Mouse (Mus musculus): ENCODE measurements around the gene Chm. TPM values are rescaled to one million over a fixed set of nuclear protein-coding genes. Genes with fewer than 3 reads are reported as not detected.
"Not testable (repeated sequence)": the region's sequence is repeated elsewhere in the genome, so short reads cannot be mapped to it uniquely, and the experiment has no call there.

The Chm gene
- 3.8 and 4.0 TPM in 2 replicates for polyA plus RNA-seq (2015; fragmentation: Nextera tagmentation; extraction: Ambion mirVana)

- ATAC-seq (ENCODE audit: low read depth): peak; percentile 93
These were observed at the start of gene Chm for GRCm38 (mm10) chrX:113185230-113185985. TSS of gene Chm (minus strand) at chrX:113185517.

DNA sequence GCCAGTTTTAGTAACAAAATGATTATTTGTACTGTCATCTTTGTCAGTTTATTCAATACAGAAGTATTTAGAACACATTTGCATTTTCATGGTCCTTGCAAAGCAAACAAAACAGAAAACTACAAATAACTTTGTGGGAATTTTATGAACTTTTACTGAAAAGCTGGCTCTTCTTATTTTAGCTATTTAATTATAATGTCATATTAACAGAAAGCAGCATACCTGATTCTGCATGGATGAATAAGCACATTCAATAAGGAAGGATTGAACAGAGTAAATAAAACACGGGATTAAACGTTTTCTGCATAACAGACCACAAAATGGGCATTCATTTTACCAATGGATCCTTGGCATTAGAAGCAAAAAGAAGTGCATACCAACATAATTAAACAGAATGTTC, 8.6 kb upstream of the Chm start:
- no peak overlapping the region for H3K4me2 ChIP-seq (ENCODE audit: low read depth, low read length)
- H3K27me3 ChIP-seq (ENCODE audit: control insufficient read depth, insufficient read depth, low read depth, low read length): no peaks in the 10 kb centered on the region
- no peak overlapping the region for H3K27ac ChIP-seq (ENCODE audit: low read length)
- H3K4me3 ChIP-seq (ENCODE audit: low read depth, low read length): no peak overlapping the region
- no peaks in the 10 kb centered on the region for H3K4me1 ChIP-seq (ENCODE audit: control insufficient read depth, low read depth, low read length)
- 27% methylated on average over 2 of the region's 2 CpGs for WGBS (ENCODE audit: insufficient replicate concordance)
- H3K9ac ChIP-seq (ENCODE audit: low read depth, low read length): no peak overlapping the region
- no peaks in the 10 kb centered on the region for H3K36me3 ChIP-seq (ENCODE audit: control insufficient read depth, insufficient read depth)
- ATAC-seq (ENCODE audit: low read depth): no peak
- no peaks in the 10 kb centered on the region for H3K9me3 ChIP-seq (replicated peaks; ENCODE audit: control insufficient read depth, low read length)

More at GRCm38 (mm10) chrX:113185230-113185985, at the start of gene Chm:
- H3K9ac ChIP-seq (ENCODE audit: low read depth, low read length): peak within 1 kb of the TSS; percentile 54
- H3K27ac ChIP-seq (ENCODE audit: low read length): 0 out of 2 replicates have a peak within 1 kb of the TSS, but pooled peaks have one; percentile 15
- peak within 1 kb of the TSS; percentile 70 for H3K4me3 ChIP-seq (ENCODE audit: low read depth, low read length)
- H3K27me3 ChIP-seq (ENCODE audit: control insufficient read depth, insufficient read depth, low read depth, low read length): no peaks in the 10 kb centered on the region
- no peaks in the 10 kb centered on the region; the same call in 1 of the 2 replicates for H3K4me1 ChIP-seq (ENCODE audit: control insufficient read depth, low read depth, low read length)
- H3K36me3 ChIP-seq (ENCODE audit: control insufficient read depth, insufficient read depth): no peaks in the 10 kb centered on the region
- H3K9me3 ChIP-seq (replicated peaks; ENCODE audit: control insufficient read depth, low read length): no peaks in the 10 kb centered on the region
- WGBS (ENCODE audit: insufficient replicate concordance): 12% methylated on average over 21 of the region's 21 CpGs
- peak within 1 kb of the TSS; percentile 50 for H3K4me2 ChIP-seq (ENCODE audit: low read depth, low read length)

DNA sequence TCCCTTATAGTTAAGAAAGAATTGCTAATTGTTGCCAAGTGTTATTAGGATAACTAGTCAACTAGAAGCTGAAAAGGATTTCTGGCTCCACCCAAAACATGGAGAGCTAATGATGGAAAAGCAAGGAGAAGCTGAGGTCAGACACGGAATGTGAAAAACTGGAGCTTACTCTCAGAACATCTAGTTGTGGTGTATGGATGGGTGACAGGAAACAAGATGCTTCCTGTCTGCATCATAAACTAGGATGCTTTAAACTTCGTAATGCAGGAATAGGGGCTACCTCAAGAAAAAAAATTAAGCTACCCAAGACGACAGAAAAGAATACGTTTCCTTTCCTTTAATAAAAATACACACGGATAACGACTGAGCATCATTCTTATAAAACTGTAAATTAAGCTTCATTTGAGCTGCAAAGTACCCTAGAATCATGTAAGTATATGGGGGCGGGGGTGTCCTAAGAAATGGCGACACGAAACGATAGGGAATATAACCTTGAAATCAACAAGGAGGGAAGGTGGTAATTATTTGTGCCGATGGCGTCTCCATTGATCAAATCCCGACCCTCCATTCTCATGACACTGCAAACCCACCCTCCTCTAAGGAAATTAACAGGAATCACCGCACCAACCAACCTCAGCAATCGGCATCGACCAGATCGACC, 618 bp downstream of the Chm start:
- Histone ChIP-seq H3K36me3 (ENCODE audit: control insufficient read depth, insufficient read depth) (no peaks in the 10 kb centered on the region), H3K4me2 (ENCODE audit: low read depth, low read length) (peak overlapping the region; percentile 50), H3K9me3 (replicated peaks; ENCODE audit: control insufficient read depth, low read length) (no peaks in the 10 kb centered on the region), H3K4me3 (ENCODE audit: low read depth, low read length) (peak overlapping the region; percentile 70), H3K27me3 (ENCODE audit: control insufficient read depth, insufficient read depth, low read depth, low read length) (no peaks in the 10 kb centered on the region), H3K9ac (ENCODE audit: low read depth, low read length) (peak overlapping the region; percentile 54), H3K4me1 (ENCODE audit: control insufficient read depth, low read depth, low read length) (no peaks in the 10 kb centered on the region; the same call in 1 of the 2 replicates), H3K27ac (ENCODE audit: low read length) (no peak overlapping the region)
- no peak; the same call in 1 of the 2 replicates for ATAC-seq (ENCODE audit: low read depth)
- 17% methylated on average over 17 of the region's 17 CpGs for WGBS (ENCODE audit: insufficient replicate concordance)

DNA sequence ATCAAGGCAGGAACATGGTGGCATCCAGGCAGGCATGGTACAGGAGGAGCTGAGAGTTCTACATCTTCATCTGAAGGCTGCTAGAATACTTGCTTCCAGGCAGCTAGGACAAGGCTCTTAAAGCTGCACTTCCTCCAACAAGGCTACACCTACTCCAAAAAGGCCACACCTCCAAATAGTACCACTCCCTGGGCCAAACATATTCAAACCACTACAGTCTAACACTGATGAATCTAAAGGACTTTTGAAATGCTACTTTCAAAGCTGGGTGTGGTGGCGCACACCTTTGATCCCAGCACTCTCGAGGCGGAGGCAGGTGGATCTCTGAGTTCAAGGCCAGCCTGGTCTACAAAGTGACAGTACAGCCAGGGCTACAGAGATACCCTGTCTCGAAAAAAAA, 4.5 kb downstream of the Chm start:
- H3K36me3 ChIP-seq (ENCODE audit: control insufficient read depth, insufficient read depth); ATAC-seq (ENCODE audit: low read depth); H3K4me1 ChIP-seq (ENCODE audit: control insufficient read depth, low read depth, low read length); H3K4me3 ChIP-seq (ENCODE audit: low read depth, low read length); H3K27me3 ChIP-seq (ENCODE audit: control insufficient read depth, insufficient read depth, low read depth, low read length); H3K27ac ChIP-seq (ENCODE audit: low read length); H3K4me2 ChIP-seq (ENCODE audit: low read depth, low read length); H3K9me3 ChIP-seq (replicated peaks; ENCODE audit: control insufficient read depth, low read length); H3K9ac ChIP-seq (ENCODE audit: low read depth, low read length): not testable (repeated sequence)
- WGBS (ENCODE audit: insufficient replicate concordance): 65% methylated on average over 4 of the region's 4 CpGs

- 8% methylated on average over 2 of the region's 2 CpGs for WGBS (ENCODE audit: insufficient replicate concordance)
- Histone ChIP-seq H3K4me3 (ENCODE audit: low read depth, low read length) (no peak overlapping the region), H3K27ac (ENCODE audit: low read length) (no peak overlapping the region), H3K4me2 (ENCODE audit: low read depth, low read length) (no peak overlapping the region), H3K4me1 (ENCODE audit: control insufficient read depth, low read depth, low read length) (no peaks in the 10 kb centered on the region), H3K9me3 (replicated peaks; ENCODE audit: control insufficient read depth, low read length) (no peaks in the 10 kb centered on the region), H3K9ac (ENCODE audit: low read depth, low read length) (no peak overlapping the region), H3K36me3 (ENCODE audit: control insufficient read depth, insufficient read depth) (no peaks in the 10 kb centered on the region), H3K27me3 (ENCODE audit: control insufficient read depth, insufficient read depth, low read depth, low read length) (no peaks in the 10 kb centered on the region)
- ATAC-seq (ENCODE audit: low read depth): no peak
These were observed 12.6 kb downstream of the Chm start for GRCm38 (mm10) chrX:113172766-113173165.

DNA sequence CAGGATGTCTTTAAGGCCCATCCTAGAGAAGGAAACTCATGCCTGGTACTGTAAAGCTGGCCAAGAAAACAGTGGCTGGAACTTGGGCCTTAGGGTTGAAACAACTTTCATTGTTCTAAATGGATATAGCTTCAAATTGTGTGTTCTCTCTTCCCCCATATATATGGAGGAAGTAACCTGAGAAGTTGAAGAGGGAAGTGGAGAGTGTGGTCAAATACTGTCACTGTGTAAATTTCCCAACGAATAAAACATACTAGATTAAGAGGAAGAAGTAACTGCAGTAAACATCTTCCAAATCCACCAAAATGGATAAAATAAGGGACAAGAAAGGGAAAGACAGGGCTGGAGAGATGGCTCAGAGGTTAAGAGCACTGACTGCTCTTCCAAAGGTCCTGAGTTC, 13.0 kb downstream of the Chm start:
- WGBS (ENCODE audit: insufficient replicate concordance): 28% methylated on average over 1 of the region's 1 CpGs
- Histone ChIP-seq H3K27me3 (ENCODE audit: control insufficient read depth, insufficient read depth, low read depth, low read length) (no peaks in the 10 kb centered on the region), H3K36me3 (ENCODE audit: control insufficient read depth, insufficient read depth) (no peaks in the 10 kb centered on the region), H3K9ac (ENCODE audit: low read depth, low read length) (no peak overlapping the region), H3K27ac (ENCODE audit: low read length) (no peak overlapping the region), H3K9me3 (replicated peaks; ENCODE audit: control insufficient read depth, low read length) (no peaks in the 10 kb centered on the region), H3K4me3 (ENCODE audit: low read depth, low read length) (no peak overlapping the region), H3K4me1 (ENCODE audit: control insufficient read depth, low read depth, low read length) (no peaks in the 10 kb centered on the region), H3K4me2 (ENCODE audit: low read depth, low read length) (no peak overlapping the region)
- no peak for ATAC-seq (ENCODE audit: low read depth)

DNA sequence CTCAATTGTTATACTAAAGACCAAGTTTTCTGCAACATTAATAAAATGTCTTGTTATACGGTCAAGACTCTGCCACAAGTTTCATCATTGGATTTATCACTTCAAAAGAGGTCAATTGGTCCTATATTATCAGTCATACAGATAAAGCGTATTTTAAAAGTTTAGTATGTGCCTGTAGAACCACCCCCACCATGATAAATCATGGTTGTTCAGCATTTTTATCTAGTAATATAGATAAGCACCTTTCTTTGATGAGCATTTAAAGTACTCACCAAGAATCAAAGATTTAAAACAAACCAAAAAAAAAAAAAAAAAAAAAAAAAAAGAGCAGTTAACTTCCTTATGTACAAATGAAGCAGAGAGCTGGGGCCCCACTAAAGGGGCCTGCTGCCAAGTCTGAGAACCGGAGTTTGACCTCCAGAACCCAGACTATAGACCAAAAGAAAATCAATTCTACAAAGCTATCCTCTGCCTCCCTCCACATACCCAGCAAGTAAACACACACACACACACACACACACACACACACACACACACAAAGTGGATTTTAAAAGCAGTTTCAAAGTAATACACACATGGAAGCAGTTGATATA, 25.0 kb downstream of the Chm start:
- Histone ChIP-seq H3K27me3 (ENCODE audit: control insufficient read depth, insufficient read depth, low read depth, low read length) (no peaks in the 10 kb centered on the region), H3K4me2 (ENCODE audit: low read depth, low read length) (no peak overlapping the region), H3K27ac (ENCODE audit: low read length) (no peak overlapping the region), H3K4me1 (ENCODE audit: control insufficient read depth, low read depth, low read length) (no peaks in the 10 kb centered on the region), H3K9ac (ENCODE audit: low read depth, low read length) (no peak overlapping the region), H3K36me3 (ENCODE audit: control insufficient read depth, insufficient read depth) (no peaks in the 10 kb centered on the region), H3K4me3 (ENCODE audit: low read depth, low read length) (no peak overlapping the region), H3K9me3 (replicated peaks; ENCODE audit: control insufficient read depth, low read length) (no peaks in the 10 kb centered on the region)
- peak; percentile 73 for ATAC-seq (ENCODE audit: low read depth)
- 32% methylated on average over 3 of the region's 3 CpGs for WGBS (ENCODE audit: insufficient replicate concordance)

DNA sequence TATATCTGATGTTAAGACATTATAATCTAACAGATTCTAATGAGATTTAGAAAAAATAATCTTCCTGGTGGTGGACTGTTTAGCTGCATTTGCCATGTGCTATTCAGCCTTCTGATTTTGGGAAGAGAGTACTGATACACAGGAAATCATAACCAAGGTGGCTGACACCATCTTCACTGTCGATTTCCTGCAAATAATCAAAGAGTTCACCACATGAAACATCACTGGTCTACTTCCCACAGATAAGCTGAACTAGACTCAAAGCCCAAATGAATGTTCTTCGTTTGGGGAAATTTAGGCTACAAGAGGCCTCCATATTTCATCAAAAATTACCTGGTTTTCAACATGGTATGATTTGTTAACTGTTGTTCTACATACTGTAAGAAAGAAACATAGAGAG, 101.1 kb downstream of the Chm start:
- no peaks in the 10 kb centered on the region for H3K27me3 ChIP-seq (ENCODE audit: control insufficient read depth, insufficient read depth, low read depth, low read length)
- no peaks in the 10 kb centered on the region for H3K9me3 ChIP-seq (replicated peaks; ENCODE audit: control insufficient read depth, low read length)
- no peak overlapping the region for H3K4me3 ChIP-seq (ENCODE audit: low read depth, low read length)
- no peaks in the 10 kb centered on the region for H3K4me1 ChIP-seq (ENCODE audit: control insufficient read depth, low read depth, low read length)
- no peak overlapping the region for H3K4me2 ChIP-seq (ENCODE audit: low read depth, low read length)
- no peak for ATAC-seq (ENCODE audit: low read depth)
- WGBS (ENCODE audit: insufficient replicate concordance): 41% methylated on average over 2 of the region's 2 CpGs
- no peak overlapping the region for H3K27ac ChIP-seq (ENCODE audit: low read length)
- H3K9ac ChIP-seq (ENCODE audit: low read depth, low read length): no peak overlapping the region
- H3K36me3 ChIP-seq (ENCODE audit: control insufficient read depth, insufficient read depth): no peaks in the 10 kb centered on the region

GRCm38 (mm10) chrX:113076053-113076452, 109.3 kb downstream of the Chm start:
- Histone ChIP-seq H3K27me3 (ENCODE audit: control insufficient read depth, insufficient read depth, low read depth, low read length) (no peaks in the 10 kb centered on the region), H3K27ac (ENCODE audit: low read length) (no peak overlapping the region), H3K9ac (ENCODE audit: low read depth, low read length) (no peak overlapping the region), H3K4me3 (ENCODE audit: low read depth, low read length) (no peak overlapping the region), H3K4me1 (ENCODE audit: control insufficient read depth, low read depth, low read length) (no peaks in the 10 kb centered on the region), H3K9me3 (replicated peaks; ENCODE audit: control insufficient read depth, low read length) (no peaks in the 10 kb centered on the region), H3K4me2 (ENCODE audit: low read depth, low read length) (no peak overlapping the region), H3K36me3 (ENCODE audit: control insufficient read depth, insufficient read depth) (no peaks in the 10 kb centered on the region)
- WGBS (ENCODE audit: insufficient replicate concordance): 75% methylated on average over 2 of the region's 2 CpGs
- no peak for ATAC-seq (ENCODE audit: low read depth)
